Mouse (Mus musculus) neural tube, embryonic 15.5 days (tissue): ENCODE measurements around the gene Vmn2r18. TPM values are rescaled to one million over a fixed set of nuclear protein-coding genes. Genes with fewer than 3 reads are reported as not detected.
A peak's percentile ranks its signal among the peaks of the same experiment; 100 is the strongest.

Experiments used
- ATAC-seq: fragments of 200-750 bp; cut with Nextera tagmentation; 2 replicates; pipeline ENCODE4 v1.8.0; 2017; ENCODE audit warnings: mild to moderate bottlenecking, moderate TSS enrichment, moderate library complexity; ENCODE audit not compliant: low FRiP score
- H3K27ac ChIP-seq: fragments of 300-500 bp; sonication (generic); replicated peaks from 2 replicates; pipeline ENCODE4 v1.5.1; 2015; ENCODE audit warnings: mild to moderate bottlenecking, inconsistent platforms
- H3K27me3 ChIP-seq: fragments of 300-500 bp; sonication (generic); replicated peaks from 2 replicates; pipeline ENCODE4 v1.6.1; 2015; ENCODE audit warnings: inconsistent platforms
- H3K36me3 ChIP-seq: fragments of 300-500 bp; sonication (generic); 2 replicates; pipeline ENCODE4 v1.6.1; 2015; ENCODE audit warnings: inconsistent platforms
- H3K4me1 ChIP-seq: fragments of 300-500 bp; sonication (generic); 2 replicates; pipeline ENCODE4 v1.6.1; 2015; ENCODE audit warnings: inconsistent platforms
- H3K4me2 ChIP-seq: fragments of 300-500 bp; sonication (generic); 2 replicates; pipeline ENCODE4 v1.6.1; 2015; ENCODE audit warnings: inconsistent platforms, mild to moderate bottlenecking, moderate library complexity
- H3K4me3 ChIP-seq: fragments of 300-500 bp; sonication (generic); replicated peaks from 2 replicates; pipeline ENCODE4 v1.5.1; 2015; ENCODE audit warnings: mild to moderate bottlenecking, inconsistent platforms
- H3K9ac ChIP-seq: fragments of 300-500 bp; sonication (generic); replicated peaks from 2 replicates; pipeline ENCODE4 v1.6.1; 2015; ENCODE audit warnings: mild to moderate bottlenecking, inconsistent platforms
- H3K9me3 ChIP-seq: fragments of 300-500 bp; sonication (generic); replicated peaks from 2 replicates; pipeline ENCODE4 v1.6.1; 2016; ENCODE audit warnings: inconsistent platforms
- WGBS: fragments of 180-500 bp; shearing (Covaris S2); methylation state at CpG from one replicate; pipeline ENCODE4 v1.1.7; 2015; ENCODE audit warnings: mixed read lengths; 5-methylcytosine and 5-hydroxymethylcytosine counted together
- polyA plus RNA-seq: library from polyadenylated mRNA; unstranded; fragments of >200 nt; fragmentation: Nextera tagmentation; extraction: Ambion mirVana; gene quantifications from 2 replicates; pipeline ENCODE4 v1.2.1, GENCODE M21; 2015

Gene Vmn2r18
- 0.03 and 0.10 TPM in 2 replicates for polyA plus RNA-seq

DNA sequence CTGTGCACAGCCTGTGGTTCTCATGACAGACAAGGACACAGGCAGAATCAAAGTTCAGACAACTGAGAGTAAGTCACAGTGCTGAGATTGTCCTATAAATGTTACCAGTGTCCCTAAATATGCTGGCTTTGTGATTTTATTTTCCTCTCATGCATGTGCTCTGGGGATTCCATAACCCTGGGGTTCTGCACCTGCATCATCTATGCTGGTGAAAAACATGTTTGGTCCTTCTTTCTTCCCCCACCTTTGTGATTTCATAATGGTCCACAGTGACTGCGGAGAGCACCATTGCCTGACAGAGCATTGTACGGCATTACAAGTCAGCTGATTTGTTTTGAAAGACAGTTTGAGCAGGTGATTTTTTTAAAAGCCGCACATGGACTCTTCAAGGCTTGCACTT is at the start of gene Vmn2r18:
Gene Vmn2r18, minus strand, starts transcription at position 101 of the 400 bp plus-strand sequence.
- H3K27me3 ChIP-seq, result no peaks in the 10 kb centered on the region
- no peak within 1 kb of the TSS for H3K4me3 ChIP-seq
- no peak within 1 kb of the TSS for H3K4me2 ChIP-seq
- no peak within 1 kb of the TSS for H3K9ac ChIP-seq
- H3K4me1 ChIP-seq, result no peaks in the 10 kb centered on the region
- no peak within 1 kb of the TSS for H3K27ac ChIP-seq
- no peak for ATAC-seq
- 91% methylated on average over 3 of the region's 3 CpGs for WGBS
- no peaks in the 10 kb centered on the region for H3K36me3 ChIP-seq
- H3K9me3 ChIP-seq, result no peaks in the 10 kb centered on the region

DNA sequence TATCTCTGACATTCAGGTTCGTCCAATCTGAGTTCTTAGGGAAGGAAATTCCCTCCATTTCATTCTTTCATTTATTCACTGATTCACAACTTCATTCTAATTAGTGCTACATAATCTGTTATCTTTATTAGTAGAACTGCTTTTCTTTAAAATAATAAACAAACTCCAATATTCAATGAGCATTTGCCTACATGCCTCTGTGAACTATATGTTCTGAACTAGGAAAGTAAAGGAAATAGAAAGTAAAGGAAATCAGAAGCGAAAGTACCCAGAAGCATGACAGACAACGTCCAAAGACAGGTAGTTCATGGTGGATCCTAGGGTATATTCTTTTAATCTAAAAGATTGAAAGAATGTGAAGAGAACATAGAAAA is 45.6 kb upstream of the Vmn2r18 start:
- H3K27me3 ChIP-seq, result no peaks in the 10 kb centered on the region
- 0 out of 2 replicates have a peak, but pooled peaks have one; percentile 7 for ATAC-seq
- no peaks in the 10 kb centered on the region for H3K9me3 ChIP-seq
- 62% methylated on average over 3 of the region's 3 CpGs for WGBS
- H3K9ac ChIP-seq, result no peak overlapping the region
- H3K4me1 ChIP-seq, result peaks cover 14% of the 10 kb centered on the region
- peak overlapping the region; percentile 81 for H3K27ac ChIP-seq
- peak overlapping the region; percentile 76 for H3K4me2 ChIP-seq
- H3K4me3 ChIP-seq, result peak overlapping the region; percentile 65
- H3K36me3 ChIP-seq, result peaks cover 23% of the 10 kb centered on the region

DNA sequence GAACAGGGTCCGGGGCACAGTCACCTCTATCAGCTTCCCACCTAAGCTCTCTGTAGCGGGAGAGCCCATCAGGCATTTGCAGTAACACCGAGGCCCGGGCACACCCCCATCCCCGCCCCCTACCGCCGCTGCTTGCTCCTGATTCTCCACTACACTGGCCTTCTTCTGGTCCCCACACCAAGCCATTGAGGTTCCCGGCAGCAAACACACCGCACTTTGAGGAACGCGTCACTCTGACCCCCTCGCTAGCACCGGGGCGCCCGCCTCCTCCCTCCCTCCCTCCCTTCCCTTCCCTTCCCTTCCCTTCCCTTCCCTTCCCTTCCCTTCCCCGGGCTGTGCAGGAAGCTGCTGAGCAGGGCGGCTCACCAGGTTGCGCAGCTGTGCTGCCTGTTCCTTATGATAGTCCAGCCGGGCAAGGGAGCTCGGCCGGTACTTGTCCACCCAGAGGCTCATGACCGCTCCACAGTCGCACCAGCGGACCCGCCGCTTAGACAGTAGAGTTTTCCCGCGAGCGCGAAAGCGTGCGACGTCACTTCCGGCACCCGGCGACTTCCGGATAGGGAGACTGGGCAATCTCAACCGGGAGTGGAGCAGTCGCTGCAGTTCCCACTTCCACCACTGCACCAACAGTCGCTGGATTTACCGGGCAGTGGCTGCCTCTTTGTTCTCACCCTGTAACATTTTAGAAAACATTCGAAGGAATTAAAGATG is 45.0 kb upstream of the Vmn2r18 start, which contains the start of gene Rfc3:
Gene Rfc3, minus strand, starts transcription at position 543 of the 711 bp plus-strand sequence.
- Histone ChIP-seq H3K9ac (peak within 1 kb of the TSS; percentile 56), H3K4me2 (peak within 1 kb of the TSS; percentile 76), H3K9me3 (no peaks in the 10 kb centered on the region), H3K4me1 (peaks cover 14% of the 10 kb centered on the region), H3K27ac (peak within 1 kb of the TSS; percentile 81), H3K36me3 (peaks cover 29% of the 10 kb centered on the region), H3K27me3 (no peaks in the 10 kb centered on the region), H3K4me3 (peak within 1 kb of the TSS; percentile 65)
- peak; percentile 99 for ATAC-seq
- under 1% methylated on average over 39 of the region's 42 CpGs for WGBS

DNA sequence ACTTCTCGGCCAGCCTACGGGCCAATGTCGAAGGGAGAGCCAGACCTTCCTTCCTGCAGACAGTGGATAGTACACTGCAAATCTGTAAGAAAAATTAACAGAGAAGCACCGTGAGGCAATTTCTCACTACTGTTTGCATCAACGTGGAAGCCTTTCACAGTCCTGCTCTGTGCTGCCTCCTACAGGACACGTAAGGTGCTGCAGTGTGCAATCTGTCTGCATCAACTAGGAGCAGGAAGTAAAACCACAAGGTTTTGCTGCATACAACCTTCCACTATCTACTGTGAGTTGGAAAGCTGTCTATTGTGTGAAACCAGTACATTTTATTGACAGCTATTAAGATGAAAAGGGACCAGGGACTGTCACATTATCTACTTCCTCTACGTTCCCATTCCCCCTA is 39.0 kb upstream of the Vmn2r18 start:
- Histone ChIP-seq H3K4me3 (no peak overlapping the region), H3K27ac (no peak overlapping the region), H3K36me3 (peaks cover 85% of the 10 kb centered on the region), H3K9me3 (no peaks in the 10 kb centered on the region), H3K9ac (no peak overlapping the region), H3K27me3 (no peaks in the 10 kb centered on the region), H3K4me1 (peaks cover 7% of the 10 kb centered on the region), H3K4me2 (no peak overlapping the region)
- 95% methylated on average over 7 of the region's 7 CpGs for WGBS
- ATAC-seq, result no peak

DNA sequence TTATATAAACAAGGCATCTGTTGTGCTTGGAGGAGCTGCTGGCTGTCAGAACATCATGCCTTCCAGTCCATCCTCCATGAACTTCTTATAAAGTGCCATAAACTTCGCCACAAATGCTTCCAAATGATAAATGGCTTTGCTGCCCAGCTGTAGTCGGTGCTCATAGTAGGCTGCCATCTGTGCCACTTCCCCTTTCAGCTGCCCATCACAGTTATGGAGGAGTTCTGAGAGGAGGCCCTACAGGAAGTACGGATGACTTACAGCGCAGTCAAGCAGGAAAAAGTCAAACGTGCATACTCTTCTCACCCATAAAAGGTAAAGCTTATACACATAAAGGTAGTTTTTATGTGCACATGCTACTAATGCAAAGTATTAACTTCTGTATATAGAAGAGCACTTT is 37.0 kb upstream of the Vmn2r18 start:
- Histone ChIP-seq H3K36me3 (peaks cover 76% of the 10 kb centered on the region), H3K4me1 (no peaks in the 10 kb centered on the region), H3K27me3 (no peaks in the 10 kb centered on the region), H3K27ac (no peak overlapping the region), H3K9me3 (no peaks in the 10 kb centered on the region), H3K9ac (no peak overlapping the region), H3K4me3 (no peak overlapping the region), H3K4me2 (no peak overlapping the region)
- 94% methylated on average over 5 of the region's 5 CpGs for WGBS
- no peak for ATAC-seq

DNA sequence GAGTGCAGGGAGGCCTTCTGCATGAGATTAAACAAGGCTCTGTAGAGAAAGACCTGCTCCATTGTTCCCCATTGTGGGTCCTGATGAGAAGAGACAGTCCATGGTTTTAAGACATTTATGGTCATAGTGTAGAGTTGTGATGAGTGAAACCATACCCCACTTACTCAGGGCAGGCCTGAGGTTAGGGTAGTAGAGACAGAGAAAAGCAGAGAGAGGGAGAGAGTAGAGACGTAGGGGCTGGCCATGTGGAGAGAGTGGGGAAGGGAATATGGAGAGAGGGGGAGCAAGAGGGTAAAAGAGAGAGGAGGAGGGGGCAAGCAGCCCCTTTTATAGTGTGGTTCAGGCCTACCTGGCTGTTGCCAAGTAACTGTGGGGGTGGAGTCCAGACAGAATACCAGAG is 36.3 kb upstream of the Vmn2r18 start:
- H3K9ac ChIP-seq, result no peak overlapping the region
- peaks cover 68% of the 10 kb centered on the region for H3K36me3 ChIP-seq
- no peak overlapping the region for H3K4me3 ChIP-seq
- no peak overlapping the region for H3K4me2 ChIP-seq
- 81% methylated on average over 1 of the region's 1 CpGs for WGBS
- ATAC-seq, result no peak
- no peaks in the 10 kb centered on the region for H3K27me3 ChIP-seq
- no peaks in the 10 kb centered on the region for H3K4me1 ChIP-seq
- H3K27ac ChIP-seq, result no peak overlapping the region
- no peaks in the 10 kb centered on the region for H3K9me3 ChIP-seq

DNA sequence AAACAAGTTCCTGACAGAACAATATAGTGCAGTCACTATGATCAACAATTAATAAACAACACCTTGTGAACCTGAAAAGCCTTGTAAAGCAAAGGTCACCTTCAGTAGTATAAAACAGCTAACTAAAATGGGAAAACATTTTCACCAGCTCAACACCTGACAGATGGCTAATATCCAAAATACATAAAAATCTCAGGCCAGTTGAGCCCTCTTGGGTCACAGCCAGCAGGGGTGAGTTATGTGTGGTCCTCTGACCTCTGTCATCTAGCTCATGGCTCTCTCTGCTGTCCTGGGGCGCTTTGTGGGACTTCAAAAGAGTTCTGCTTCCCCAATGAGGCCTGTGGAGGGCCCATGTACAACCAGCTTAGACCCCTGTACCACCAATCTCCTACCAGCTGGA is 4.1 kb downstream of the Vmn2r18 start:
- Histone ChIP-seq H3K4me3 (no peak overlapping the region), H3K9me3 (no peaks in the 10 kb centered on the region), H3K36me3 (no peaks in the 10 kb centered on the region), H3K4me1 (no peaks in the 10 kb centered on the region), H3K9ac (no peak overlapping the region), H3K27me3 (no peaks in the 10 kb centered on the region), H3K27ac (no peak overlapping the region), H3K4me2 (no peak overlapping the region)
- 39% methylated on average over 1 of the region's 1 CpGs for WGBS
- ATAC-seq, result no peak

Other genes with a start within 250 kb of the Vmn2r18 start
- not detected in 2 replicates for gene Gm42906, start 177.9 kb downstream of the Vmn2r18 start, polyA plus RNA-seq
- gene Rfc3, start 45.2 kb upstream of the Vmn2r18 start, polyA plus RNA-seq, result 56.3 and 64.9 TPM in 2 replicates